Mouse (Mus musculus) fibroblast of lung, adult 2 months (primary cell): Measurements from ENCODE around the gene Fetub.
A peak's percentile ranks its signal among the peaks of the same experiment; 100 is the strongest.

Experiments
- DNase-seq: peaks from one replicate; pipeline ENCODE4 v3.0.0-alpha.2; 2011; ENCODE audit warnings: low read depth

The Fetub gene

DNA sequence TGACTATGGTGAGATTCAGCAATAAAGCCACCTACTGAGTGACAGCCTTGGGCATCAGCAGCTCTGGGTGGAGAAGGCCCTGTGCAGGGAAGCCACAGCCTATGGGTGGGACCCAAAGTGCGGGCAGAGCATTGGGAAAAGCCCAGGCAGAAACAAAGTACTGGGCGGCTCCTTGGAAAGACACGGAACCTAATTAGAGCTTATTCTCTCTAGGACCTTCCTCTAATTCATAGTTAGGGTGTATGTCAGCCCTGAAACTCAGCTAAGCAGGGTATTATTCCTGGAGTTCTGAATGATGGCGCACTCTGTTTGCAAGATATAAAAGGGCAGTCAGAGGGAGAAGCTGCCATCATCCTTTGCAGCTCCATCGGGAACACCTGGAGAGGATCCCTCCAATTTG, at the start of gene Fetub:
TSS of gene Fetub (plus strand) at position 301 of the 400 bp plus-strand sequence.
- no peak for DNase-seq

DNA sequence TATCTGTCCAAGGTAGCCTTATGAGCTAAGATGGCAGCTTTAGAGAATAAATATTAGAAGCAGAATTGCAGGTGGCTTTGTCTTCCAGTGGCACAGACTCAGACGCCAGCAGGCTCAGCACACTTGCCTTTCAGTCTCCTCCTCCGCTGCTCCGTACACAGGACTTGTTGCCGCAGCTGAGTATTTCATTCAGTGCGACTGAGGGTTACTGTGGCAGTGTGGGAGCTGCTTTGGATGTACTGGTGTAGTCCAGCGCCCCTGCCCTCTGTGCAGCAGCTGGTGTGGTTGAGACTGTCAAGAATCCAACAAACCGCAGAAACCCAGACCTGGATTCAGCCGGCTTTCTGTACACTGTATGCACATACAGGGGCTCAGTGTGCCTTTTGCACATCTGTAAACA, 45.7 kb upstream of the Fetub start:
- no peak for DNase-seq

DNA sequence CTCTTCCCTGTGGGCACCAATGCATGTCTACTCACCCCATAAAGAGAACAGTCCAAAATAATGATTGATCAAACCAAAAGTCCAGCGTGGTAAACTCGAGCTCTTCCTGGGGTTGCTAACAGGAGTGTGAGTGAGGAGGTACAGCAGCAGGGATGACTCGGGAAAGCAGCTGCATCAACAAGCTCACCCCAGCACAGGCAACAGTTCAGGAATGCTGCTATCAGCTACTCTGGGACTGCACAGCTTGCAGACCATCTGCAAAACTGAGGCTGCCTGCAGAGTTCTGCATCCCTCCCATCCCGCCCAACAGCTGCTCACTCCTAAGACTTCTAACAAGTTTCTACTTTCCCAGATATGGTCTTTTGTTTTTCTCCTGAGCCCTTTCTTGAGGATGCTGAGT, 44.8 kb upstream of the Fetub start:
- no peak for DNase-seq

DNA sequence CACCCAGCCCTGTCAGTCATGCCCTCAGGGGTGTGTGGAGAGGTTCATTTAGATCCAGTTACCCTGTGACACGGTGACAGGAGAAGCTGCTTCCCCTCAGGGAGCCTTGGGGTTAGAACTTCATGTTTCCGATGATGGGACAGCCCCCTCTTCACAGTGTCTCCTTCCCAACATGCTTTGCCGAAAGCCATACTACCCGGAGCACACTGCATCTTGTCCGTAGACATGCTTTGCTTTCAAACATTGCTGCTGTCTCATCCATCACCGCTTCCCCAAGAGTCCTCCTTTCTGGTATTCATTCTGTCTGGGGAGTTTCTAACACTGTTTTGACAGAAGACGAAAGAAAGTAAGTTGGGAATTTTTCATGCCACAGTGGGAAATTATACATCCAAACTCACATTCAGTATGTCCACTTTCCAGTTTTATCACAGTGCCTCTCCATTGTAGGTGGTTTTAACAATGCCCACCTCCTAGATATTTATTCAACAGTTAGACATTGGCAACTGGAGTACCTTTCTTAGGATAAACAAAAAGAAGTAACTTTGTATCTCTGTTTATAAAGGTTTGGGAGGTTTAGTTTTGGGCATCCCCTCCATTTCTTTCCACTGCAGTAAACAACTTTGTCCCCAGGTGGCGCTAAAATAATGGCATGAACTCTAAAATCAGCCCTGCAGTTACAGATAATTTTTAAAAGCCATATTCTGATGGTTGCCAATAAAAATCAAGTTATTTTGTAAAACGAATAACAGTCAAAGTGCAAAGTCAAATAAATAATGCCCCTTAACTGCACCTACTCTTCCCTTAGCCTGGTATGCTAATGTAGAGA, 41.7 kb upstream of the Fetub start:
- DNase-seq = no peak

DNA sequence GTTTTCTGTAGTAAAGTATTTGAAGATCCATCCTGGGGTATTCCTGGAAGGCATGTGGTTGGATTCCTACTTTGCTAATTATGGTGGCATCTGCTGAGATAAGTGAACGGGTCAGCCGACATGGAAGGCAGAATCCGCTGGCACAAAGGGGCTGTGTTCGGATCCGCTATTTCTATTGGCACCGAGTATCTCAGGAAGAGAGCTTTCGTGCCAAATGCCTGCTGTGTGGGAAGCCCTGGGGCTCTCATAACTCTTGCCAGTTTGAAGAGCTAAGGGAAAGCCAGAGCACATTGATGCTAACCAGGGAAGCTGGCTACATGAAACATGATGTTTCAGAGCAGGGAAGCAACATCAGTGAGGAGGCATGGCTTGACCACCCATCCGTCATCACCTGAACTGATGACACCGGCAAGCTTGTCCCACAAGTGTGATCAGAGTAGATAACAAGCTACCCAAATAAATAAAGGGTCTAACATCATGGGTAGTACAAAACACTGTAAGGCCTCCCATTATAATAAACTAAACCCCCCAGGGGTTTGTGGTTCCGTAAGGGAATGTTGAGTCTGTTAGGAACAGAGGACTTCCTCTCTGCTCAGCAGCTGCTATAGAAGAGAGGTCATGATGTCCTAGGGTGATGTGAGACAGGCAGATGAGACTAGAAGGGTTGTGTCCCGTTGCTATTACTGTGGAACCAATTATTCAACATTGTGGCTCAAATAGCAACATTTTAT, 40.3 kb upstream of the Fetub start:
- DNase-seq = no peak

DNA sequence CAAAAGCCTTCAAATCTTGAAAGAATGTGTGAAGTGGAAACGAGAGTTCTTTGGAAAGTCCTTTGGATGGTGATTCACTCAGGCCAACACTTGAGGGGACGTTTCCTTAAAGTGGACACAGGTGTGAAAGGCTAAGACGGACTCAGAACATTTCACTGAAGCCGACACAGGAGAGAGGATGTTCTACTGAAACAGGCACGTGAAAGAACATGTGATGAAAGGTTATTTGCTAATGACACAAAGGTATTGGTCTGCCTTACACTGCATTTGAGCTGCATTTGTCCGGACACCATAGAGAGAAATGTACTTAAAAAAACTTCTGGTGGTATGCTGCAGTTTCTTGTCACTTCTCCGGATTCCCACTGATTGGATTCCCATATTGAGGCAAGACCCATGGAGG, 39.4 kb upstream of the Fetub start:
- no peak for DNase-seq

DNA sequence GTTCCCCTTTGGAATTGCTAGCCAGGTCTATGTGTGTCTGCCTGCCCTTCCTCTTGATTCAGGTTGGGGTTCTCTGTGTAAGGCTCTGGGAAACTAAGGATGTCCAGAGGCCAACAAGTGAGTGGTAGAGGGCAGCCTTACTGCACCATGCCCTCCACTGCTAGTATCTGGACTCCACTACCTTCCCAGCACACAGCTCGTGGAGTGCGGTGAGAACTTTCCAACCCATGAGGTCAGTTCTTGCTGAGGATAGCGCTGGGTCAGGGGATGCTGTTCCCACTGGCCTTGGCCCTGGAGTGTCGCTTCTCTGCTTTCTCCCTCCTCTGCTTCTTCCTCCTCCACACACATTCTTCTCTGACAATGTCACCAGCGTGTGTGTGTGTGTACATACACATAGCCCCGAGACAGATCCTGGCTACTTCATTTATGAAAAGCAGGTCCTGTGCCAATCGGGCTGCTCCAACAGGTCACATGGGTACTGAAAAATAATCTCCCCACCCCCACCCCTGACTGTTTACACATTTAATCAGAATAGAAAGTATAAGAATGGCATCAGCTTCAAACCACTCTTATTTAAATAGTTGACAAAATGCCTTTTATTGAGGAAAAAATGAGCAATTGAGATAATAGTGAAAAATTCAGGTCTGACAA, 38.1 kb upstream of the Fetub start:
- no peak for DNase-seq

DNA sequence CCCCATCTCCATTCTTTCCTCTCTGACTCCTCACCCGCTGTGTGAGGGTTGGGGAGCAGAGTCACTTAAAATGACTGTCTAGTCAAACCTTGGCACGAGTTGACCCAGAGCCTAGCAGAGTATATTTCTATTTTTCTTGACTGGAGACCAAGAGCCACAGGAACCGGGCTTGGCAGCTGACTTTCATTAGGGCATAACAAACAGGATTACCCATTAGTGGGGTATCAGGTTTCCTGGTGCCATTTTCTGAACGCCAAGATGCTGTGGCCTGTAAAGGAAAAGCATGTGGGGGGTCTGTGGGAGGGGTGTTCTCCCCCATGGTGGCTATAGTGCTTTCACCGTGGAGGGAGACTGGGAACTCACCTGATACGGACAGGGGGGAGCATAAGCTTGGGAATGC, 37.2 kb upstream of the Fetub start:
- peak; percentile 63 for DNase-seq

DNA sequence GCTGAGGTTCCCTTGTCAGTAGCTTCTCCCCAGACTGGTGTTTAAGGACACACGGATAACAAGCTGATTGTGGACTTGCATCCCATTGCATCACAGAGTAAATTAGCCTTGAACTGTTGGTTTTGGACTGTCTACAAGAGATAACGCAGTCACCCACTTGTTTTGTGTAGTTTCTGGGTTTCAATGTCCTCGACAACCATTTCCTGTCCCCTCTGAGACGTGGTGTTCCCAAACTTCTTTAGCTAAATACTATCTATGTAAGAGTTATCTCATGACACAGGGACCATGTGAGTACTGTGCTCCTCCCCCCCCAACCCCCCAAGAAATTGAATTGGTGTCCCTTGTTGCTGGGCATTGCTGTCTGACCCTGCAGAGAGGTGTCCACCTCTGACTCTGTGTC, 36.6 kb upstream of the Fetub start:
- no peak for DNase-seq

DNA sequence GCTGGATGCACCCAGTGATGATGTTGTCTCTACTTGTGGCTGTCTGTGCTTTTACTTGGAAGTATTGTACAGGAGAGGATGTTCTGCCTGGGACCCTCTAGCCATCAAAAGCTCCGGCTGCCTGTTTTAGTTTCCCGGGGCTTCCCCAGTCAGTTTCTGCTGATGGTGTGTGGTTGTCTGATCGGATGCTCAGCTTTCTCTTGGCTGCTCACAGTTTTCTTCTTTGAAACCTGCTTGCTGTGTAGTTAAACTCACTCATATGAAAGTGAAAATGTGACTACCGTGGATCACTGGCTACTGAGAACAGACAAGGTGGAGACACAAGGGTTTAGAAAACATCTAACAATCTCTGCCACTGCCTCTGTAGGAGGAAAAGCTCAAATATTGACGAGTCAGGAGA, 34.7 kb upstream of the Fetub start:
- DNase-seq = no peak

DNA sequence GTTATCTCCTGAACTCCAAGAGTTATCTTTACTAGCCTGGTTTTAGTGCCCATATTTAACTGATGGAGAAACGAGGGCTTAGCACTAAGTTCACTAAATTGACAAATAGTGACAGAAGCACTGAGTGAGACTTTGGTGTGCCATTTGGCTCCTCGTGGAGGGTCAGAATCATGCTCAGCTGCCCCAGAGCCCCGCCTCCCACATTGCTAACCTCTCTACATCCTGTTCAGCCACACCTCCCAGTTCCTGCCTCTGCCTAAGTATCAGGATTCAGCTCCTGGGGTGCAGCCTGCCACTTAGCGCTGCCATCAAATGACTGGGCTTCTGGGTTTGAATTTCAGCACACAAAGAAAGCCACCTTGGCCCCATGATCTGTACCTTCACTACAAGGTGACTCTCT, 32.8 kb upstream of the Fetub start:
- no peak for DNase-seq

DNA sequence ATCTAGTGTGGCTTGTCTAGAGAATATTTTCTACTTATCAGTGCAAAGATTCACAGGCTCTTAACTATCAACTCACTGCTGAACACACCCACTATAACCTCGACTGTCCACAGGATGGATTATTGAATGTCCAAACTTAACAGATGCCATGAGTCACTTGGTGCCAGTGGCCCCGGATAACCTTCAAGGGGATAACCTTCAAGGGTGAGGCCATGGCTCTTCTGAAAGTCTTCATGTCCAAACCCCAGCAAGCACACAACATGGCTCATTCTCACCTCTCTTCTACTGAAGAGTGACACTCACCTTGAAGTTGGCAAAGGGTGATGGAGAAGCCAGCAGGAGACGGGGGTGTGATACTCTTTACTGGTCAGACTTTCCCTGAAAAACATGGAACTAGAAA, 31.4 kb upstream of the Fetub start:
- DNase-seq = no peak

DNA sequence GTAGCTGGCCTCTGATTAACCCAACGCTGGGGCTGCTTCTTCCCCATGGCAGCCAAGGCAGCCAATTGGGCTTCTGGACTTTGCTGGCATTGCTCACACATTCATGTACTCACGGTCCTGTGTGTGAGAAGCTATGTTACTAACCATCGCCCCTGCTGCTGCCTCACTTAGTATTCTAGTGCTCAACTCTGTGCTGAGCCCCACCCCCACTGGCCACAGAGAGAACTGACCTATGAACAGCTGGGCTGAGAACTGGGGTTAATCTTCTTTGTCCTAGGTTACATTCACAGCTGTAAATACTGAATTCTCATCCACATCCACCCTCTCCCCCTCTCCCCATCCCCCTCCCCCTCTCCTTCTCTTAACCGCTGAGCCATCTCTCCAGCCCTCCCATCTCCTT, 29.3 kb upstream of the Fetub start:
- DNase-seq = no peak

DNA sequence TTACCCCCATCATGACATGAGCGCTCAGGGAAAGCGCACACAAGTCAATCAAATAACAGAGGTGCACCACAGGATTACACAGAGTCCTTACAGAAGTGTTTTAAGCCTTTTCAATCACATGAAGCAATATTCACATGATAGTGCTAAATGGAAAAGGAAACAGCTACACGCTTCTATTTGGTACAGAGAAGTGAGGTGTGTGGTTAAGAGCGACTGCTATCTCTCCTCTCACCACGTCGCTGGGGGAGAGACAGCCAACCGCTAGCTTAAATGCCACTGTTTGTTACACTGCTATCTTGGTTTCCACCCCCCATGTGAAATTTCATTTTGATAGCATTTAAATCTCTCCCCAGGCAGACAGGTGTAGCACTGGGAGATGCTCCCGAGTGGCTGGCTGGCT, 28.4 kb upstream of the Fetub start:
- DNase-seq = no peak

DNA sequence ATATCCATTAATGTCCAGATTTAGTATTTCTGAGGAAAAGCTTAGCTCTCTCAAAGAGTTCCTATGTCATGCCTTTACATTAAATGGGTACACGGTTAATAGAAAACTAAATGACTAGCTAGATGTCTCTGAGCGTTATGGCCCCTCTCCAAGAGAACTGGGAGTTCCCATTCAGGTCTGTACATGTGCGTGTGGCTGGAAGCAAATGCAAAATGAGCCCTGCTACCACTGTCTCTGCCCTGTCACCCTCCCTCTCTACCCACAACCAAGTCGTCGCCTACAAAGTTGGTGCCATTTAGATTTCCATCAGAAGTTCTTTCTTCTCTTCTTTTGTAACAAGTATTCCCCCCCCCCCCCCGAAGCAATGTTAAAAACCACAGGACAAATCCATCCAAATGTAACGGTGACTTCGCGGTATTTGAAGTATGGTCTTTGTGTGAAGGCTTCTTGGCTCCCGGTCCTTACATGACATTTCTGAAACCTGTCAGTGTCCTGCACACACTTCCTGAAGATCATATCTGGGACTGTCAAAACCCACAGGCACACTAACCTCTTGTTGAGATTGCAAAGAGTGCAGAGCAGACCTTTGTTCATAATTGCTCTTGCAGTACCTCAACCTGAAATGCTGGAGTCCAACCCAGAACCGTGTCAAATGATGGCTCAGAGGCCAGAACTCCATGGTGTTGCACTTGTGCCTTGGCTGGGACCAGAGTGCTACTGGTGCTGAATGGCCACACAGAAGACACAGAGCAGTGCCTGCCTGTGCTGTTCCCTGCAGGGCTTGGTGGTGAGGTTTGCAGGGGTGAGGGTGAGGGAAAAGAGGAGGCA, 27.2 kb upstream of the Fetub start, which contains the start of gene Ahsg:
TSS of gene Ahsg (plus strand) at position 595 of the 828 bp plus-strand sequence.
- no peak for DNase-seq

DNA sequence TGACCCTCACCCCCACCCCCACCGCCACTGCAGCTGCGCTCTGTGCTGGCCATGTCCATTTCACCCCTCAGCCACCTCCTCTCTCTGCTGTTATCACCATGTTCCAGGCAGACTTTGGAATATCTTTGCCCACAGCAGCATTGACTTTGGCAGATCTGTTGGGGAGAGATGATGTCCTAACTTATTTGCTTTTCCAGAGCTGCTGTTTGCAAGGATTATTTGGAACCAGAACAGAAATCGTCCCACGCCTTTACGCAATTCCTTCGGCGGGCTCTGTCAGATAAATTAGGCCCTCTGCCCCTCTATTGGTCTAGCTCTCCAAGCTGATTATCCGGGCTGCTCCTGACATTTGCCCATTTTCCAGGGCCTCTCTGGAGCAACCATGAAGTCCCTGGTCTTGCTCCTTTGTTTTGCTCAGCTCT, 26.4 kb upstream of the Fetub start:
- DNase-seq = no peak

DNA sequence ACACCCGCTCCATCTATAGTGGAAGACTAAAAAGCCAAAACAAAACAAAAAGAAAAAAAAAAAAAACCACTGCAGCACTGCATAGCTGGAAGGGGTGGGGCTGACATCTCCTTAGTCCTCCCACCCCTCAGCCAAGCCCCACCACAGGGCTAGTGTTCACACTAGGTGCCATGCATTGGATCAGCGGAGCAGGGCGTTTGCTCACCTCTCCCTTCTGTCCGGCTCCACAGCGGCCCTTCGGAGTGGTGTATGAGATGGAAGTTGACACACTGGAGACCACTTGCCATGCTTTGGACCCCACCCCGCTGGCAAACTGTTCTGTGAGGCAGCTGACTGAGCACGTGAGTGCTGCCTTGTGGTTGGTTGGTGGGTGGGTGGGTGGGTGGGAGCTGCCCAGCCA, 24.0 kb upstream of the Fetub start:
- no peak for DNase-seq

DNA sequence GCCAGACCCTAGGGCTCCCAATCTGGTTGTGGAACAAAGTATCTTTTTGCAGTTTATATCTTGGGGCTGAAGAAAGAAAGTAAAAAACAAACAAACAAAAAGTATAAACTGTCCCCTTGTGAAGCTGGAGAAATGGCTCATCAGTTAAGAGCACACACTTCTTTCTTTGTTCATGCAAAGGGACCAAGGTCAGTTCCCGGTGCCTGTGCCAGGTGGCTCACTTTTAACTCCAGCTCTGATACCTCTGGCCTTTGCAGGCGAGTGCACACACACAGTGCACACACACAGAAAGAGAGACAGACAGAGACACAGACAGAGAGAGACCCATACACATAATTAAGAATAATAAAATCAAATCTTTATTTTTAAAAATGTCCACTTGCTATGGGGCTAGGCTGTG, 21.5 kb upstream of the Fetub start:
- no peak for DNase-seq

DNA sequence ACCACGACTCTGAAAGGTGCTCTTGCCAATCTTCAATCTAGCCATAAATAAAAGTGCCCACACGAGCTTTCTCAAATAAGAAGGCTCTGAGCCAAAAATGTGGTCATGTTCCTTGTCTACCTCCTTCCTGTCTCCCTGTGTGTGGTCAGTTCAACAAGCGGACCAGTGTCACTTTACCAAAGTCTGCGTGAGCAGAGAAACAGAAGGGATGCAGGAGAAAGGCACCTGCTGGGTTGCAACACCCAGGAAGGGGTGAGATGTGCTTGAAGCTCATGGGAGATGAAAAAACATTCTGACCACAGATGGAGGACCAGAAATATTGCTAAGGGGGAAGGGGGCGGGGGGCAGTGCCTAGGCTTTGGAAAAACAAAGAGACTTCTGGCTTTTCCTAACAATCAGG, 18.8 kb upstream of the Fetub start:
- no peak for DNase-seq

DNA sequence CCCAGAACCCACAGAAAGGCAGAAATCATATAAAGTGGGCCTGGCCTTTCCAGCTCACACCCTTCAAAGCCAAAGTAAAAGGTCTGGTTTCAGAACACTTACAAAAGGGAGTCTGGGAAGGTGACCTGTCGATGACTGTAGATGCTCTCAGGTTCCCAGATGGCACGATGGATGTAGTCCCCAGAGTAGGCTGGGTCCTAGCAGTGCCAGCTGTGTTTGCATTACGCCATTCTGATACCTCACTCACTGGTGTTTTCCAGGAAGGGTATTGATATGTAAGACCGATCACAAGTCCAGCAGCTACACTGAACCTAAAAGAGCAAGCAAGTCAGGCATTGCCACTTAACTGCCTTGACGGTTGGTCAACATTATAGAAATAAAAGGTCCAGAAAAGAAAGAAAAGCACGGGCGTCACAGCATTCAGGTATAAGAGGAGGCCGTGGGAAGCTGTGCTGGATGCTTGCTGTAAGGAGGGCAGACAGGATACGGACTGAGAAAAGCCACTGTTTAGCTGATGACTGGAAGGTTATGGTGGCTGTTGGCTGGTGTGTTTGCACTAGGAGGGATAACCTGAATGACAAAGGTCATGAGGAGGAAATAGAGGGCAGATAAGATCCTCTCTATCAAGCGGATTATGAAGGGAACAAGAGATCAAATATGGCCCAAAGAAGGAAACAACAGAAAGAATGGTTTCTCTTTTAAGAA, 18.1 kb upstream of the Fetub start:
- DNase-seq = no peak

DNA sequence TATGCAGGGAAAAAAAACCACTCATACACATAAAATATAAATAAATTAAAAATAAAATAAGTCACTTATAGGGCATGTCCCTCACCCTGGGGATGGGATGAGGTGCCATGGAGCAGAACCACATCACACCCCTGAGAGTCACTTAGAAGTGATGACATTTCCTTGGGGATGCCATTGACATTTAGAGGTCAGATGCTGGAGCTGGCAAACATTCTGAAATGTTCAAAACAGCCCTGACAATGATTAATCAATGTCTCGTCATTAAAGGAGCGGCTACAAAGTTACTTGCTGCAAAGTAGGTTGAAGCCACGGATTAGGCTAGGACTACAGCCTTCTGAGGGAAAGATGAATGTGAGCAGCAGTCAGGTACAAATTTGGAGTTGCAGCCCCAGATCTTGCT, 16.8 kb upstream of the Fetub start:
- DNase-seq = no peak

DNA sequence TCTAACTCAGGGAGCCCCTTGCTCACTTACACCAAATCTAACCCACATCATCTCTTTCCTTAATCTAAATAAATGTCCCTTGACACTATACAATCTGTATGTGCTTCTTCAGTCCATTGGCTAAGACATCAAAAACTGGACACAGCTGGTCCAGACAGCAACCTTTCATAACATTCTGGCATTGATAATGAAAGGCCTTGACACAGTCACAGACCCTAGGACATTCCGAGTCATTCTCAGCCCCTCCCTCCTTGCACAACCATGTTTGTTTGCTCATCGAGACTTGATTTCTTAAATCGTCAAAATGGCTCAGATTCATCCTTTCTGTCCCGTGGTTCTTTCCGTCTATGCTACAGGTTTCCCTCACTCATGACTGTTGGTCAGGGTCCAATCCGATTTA, 8.8 kb upstream of the Fetub start:
- no peak for DNase-seq
